In genomic region chr17:84140822-84141507, GRCm38 (mm10) we compare ENCODE assay signal across 8 mouse cellular contexts. TPM values are rescaled to one million over a fixed set of nuclear protein-coding genes. Genes with fewer than 3 reads are reported as not detected.
DNase-seq lines count a peak whose midpoint lies in the region; ATAC-seq and TF ChIP-seq lines count a peak whose summit lies in the region.

No protein-coding gene starts in this region.

- H3K9me3 ChIP-seq in embryonic facial prominence, embryonic 14.5 days (ENCODE audit: control insufficient read depth, low read length), result no peaks in the 10 kb centered on the region
- no peaks in the 10 kb centered on the region for H3K9me3 ChIP-seq in kidney, postnatal 0 days (replicated peaks; ENCODE audit: low read length)

- H3K4me3 ChIP-seq in gastrocnemius, adult 2 months, result no peak overlapping the region
- no peak overlapping the region for H3K4me3 ChIP-seq in embryonic facial prominence, embryonic 14.5 days (ENCODE audit: low read depth, low read length)
- no peak overlapping the region for H3K4me3 ChIP-seq in kidney, postnatal 0 days (replicated peaks; ENCODE audit: low read depth, low read length)

- no peak for ATAC-seq in embryonic facial prominence, embryonic 14.5 days (ENCODE audit: low read depth)
- ATAC-seq in kidney, postnatal 0 days (replicated peaks; ENCODE audit: low FRiP score, low read depth), result no peak

- H3K36me3 ChIP-seq in embryonic facial prominence, embryonic 14.5 days (ENCODE audit: control insufficient read depth, insufficient read depth, low read length), result no peaks in the 10 kb centered on the region
- no peaks in the 10 kb centered on the region for H3K36me3 ChIP-seq in kidney, postnatal 0 days (ENCODE audit: insufficient read depth, low read length)

- peak overlapping the region; percentile 74 for H3K27ac ChIP-seq in gastrocnemius, adult 2 months
- peak overlapping the region; percentile 52 for H3K27ac ChIP-seq in embryonic facial prominence, embryonic 14.5 days (replicated peaks; ENCODE audit: low read depth, low read length)
- peak overlapping the region; percentile 62 for H3K27ac ChIP-seq in kidney, postnatal 0 days

- no peaks in the 10 kb centered on the region for H3K27me3 ChIP-seq in embryonic facial prominence, embryonic 14.5 days (replicated peaks; ENCODE audit: control insufficient read depth, insufficient read depth, low read length)
- no peaks in the 10 kb centered on the region for H3K27me3 ChIP-seq in kidney, postnatal 0 days (ENCODE audit: insufficient read depth, low read length)

- TF ChIP-seq CTCF in gastrocnemius, adult 2 months (IDR thresholded peaks at IDR 0.05), result no peak
- TF ChIP-seq CTCF in kidney, postnatal 0 days (IDR thresholded peaks at IDR 0.05; ENCODE audit: low read depth), result no peak

- peaks cover 19% of the 10 kb centered on the region for H3K4me1 ChIP-seq in embryonic facial prominence, embryonic 14.5 days (ENCODE audit: control insufficient read depth, insufficient read depth, low read length)
- H3K4me1 ChIP-seq in kidney, postnatal 0 days (replicated peaks; ENCODE audit: insufficient read depth, low read length), result peaks cover 41% of the 10 kb centered on the region

- WGBS in embryonic facial prominence, embryonic 14.5 days, result 68% methylated on average over 10 of the region's 10 CpGs
- 60% methylated on average over 10 of the region's 10 CpGs for WGBS in kidney, postnatal 0 days

- H3K9ac ChIP-seq in embryonic facial prominence, embryonic 14.5 days (ENCODE audit: low read depth, low read length), result no peak overlapping the region
- H3K9ac ChIP-seq in kidney, postnatal 0 days (ENCODE audit: low read depth, low read length), result no peak overlapping the region

- DNase-seq in gastrocnemius, adult 2 months, result no peak
- no peak for DNase-seq in gastrocnemius, postnatal 25 days
- no peak for DNase-seq in embryonic facial prominence, embryonic 14.5 days (ENCODE audit: low spot score)
- peak; percentile 70 for DNase-seq in kidney, postnatal 0 days (ENCODE audit: low spot score)
- peak; percentile 69 to 80 for DNase-seq in lung, postnatal 4 days
- DNase-seq in gastrocnemius, postnatal 4 days (ENCODE audit: low spot score in 2 of 2), result no peak
- no peak for DNase-seq in cerebellum, adult 9-10 months
- no peak for DNase-seq in embryo, embryonic 9.5 days (ENCODE audit: extremely low spot score)

- no peak overlapping the region for H3K4me2 ChIP-seq in embryonic facial prominence, embryonic 14.5 days (ENCODE audit: low read depth, low read length)
- no peak overlapping the region for H3K4me2 ChIP-seq in kidney, postnatal 0 days (ENCODE audit: low read length)

- intact Hi-C loops in gastrocnemius, adult 2 months (cut with DNase I), result no loop called here

RNA-seq across cellular contexts. Expression of gene Zfp36l2, which starts 46.8 kb away (rescaled TPM):
- total RNA-seq in gastrocnemius, adult 2 months (2021), result 10 to 100 TPM in 1 of 2 experiments, 1 to 10 TPM in 1; 9.7 to 10.1 TPM
- 10 to 100 TPM; 10.1 to 14.9 TPM for total RNA-seq in gastrocnemius, postnatal 25 days (2021)
- 25.4 and 25.5 TPM in 2 replicates for polyA plus RNA-seq in embryonic facial prominence, embryonic 14.5 days (2014; fragmentation: Nextera tagmentation; extraction: Ambion mirVana)
- polyA plus RNA-seq in kidney, postnatal 0 days (2015; fragmentation: Nextera tagmentation; extraction: Ambion mirVana), result 18.7 and 21.3 TPM in 2 replicates
- total RNA-seq in gastrocnemius, postnatal 4 days (2021), result 10 to 100 TPM; 41.2 to 47.3 TPM

Comparison
In these comparisons a context has a peak if more than half of its experiments do, and no peak if none do; other contexts are left out.
1. DNase-seq: peak in kidney, postnatal 0 days (single experiment) and lung, postnatal 4 days (2 of 2); none in gastrocnemius, adult 2 months (single experiment), gastrocnemius, postnatal 25 days (single experiment), embryonic facial prominence, embryonic 14.5 days (single experiment), gastrocnemius, postnatal 4 days (0 of 2), cerebellum, adult 9-10 months (single experiment) and embryo, embryonic 9.5 days (single experiment).
2. Peak in every context shown above with its lines, with median percentiles within 50 percentile points of each other: H3K27ac ChIP-seq.